In genomic region chr4:128398948-128399347, GRCm38 (mm10) we compare ENCODE assay signal across 16 mouse cellular contexts.
DNase-seq lines count a peak whose midpoint lies in the region; ATAC-seq and TF ChIP-seq lines count a peak whose summit lies in the region.
"Had no signal": no experiment of that assay in that cellular context is flagged by ENCODE, and none has a peak within 500 bp of the region (broad histone marks: within the 10 kb centered on the region; RNA-seq: fewer than 3 reads in every experiment).

No protein-coding gene starts in this region.

- H3K4me1 ChIP-seq in cerebellum, adult 2 months (ENCODE audit: control insufficient read depth, insufficient read depth, low read length): peaks cover 33% of the 10 kb centered on the region
- no peaks in the 10 kb centered on the region for H3K4me1 ChIP-seq in thymus, adult 2 months (replicated peaks; ENCODE audit: control insufficient read depth, insufficient read depth, low read length)
- H3K4me1 ChIP-seq in midbrain, embryonic 10.5 days: peaks cover 22% of the 10 kb centered on the region
- H3K4me1 ChIP-seq: limb, embryonic 15.5 days had no signal

- no peak for TF ChIP-seq POLR2A in cerebellum, adult 2 months (IDR thresholded peaks at IDR 0.05; ENCODE audit: borderline replicate concordance, insufficient read depth, low read length)
- no peak for TF ChIP-seq POLR2A in thymus, adult 2 months (IDR thresholded peaks at IDR 0.05; ENCODE audit: control insufficient read depth, extremely low read depth, insufficient read depth, low read length, poor library complexity)

- 10% methylated on average over 7 of the region's 7 CpGs for WGBS in cerebellum, adult 2 months
- whole genome bisulfite sequencing in thymus, adult 2 months: 81% methylated on average over 7 of the region's 7 CpGs
- WGBS in midbrain, embryonic 10.5 days: 80% methylated on average over 7 of the region's 7 CpGs

- no peaks in the 10 kb centered on the region; the same call in 1 of the 2 replicates for H3K27me3 ChIP-seq in cerebellum, adult 2 months (ENCODE audit: control insufficient read depth, insufficient read depth, low read length)
- no peaks in the 10 kb centered on the region for H3K27me3 ChIP-seq in thymus, adult 2 months (ENCODE audit: control insufficient read depth, insufficient read depth, low read length)
- H3K27me3 ChIP-seq in midbrain, embryonic 10.5 days (ENCODE audit: low read depth, poor library complexity, severe bottlenecking): 0 out of 2 replicates have a peak, but pooled peaks cover 6% of the 10 kb centered on the region
- H3K27me3 ChIP-seq: midbrain, embryonic 12.5 days; neural tube, embryonic 13.5 days had no signal

- DNase-seq in cerebellum, postnatal 4 days (ENCODE audit: low spot score in 2 of 2): no peak
- peak; percentile 85 to 93 for DNase-seq in cerebellum, adult 2 months
- peak; percentile 51 to 65 for DNase-seq in layer of hippocampus, adult 8-10 months (ENCODE audit: low spot score in 2 of 2)
- DNase-seq in mesoderm, embryonic 11.5 days (ENCODE audit: low read depth, low spot score): peak; percentile 20
- DNase-seq in urinary bladder, postnatal 14 days (ENCODE audit: low spot score): no peak
- DNase-seq in thymus, adult 2 months: no peak
- no peak for DNase-seq in midbrain, embryonic 10.5 days (ENCODE audit: low spot score)
- DNase-seq: gastrocnemius, postnatal 14 days; kidney, postnatal 4 days had no signal

- H3K36me3 ChIP-seq in thymus, adult 2 months (ENCODE audit: control insufficient read depth, insufficient read depth, low read length): no peaks in the 10 kb centered on the region
- H3K36me3 ChIP-seq in midbrain, embryonic 10.5 days: no peaks in the 10 kb centered on the region
- H3K36me3 ChIP-seq: heart, embryonic 13.5 days; limb, embryonic 15.5 days; midbrain, embryonic 12.5 days had no signal

- peak; percentile 85 for ATAC-seq in cerebellum, adult (ENCODE audit: insufficient number of reproducible peaks, low FRiP score, low TSS enrichment)
- ATAC-seq: hindbrain, embryonic 16.5 days; lung, postnatal 0 days had no signal

- H3K9me3 ChIP-seq in midbrain, embryonic 10.5 days (replicated peaks): no peaks in the 10 kb centered on the region
- H3K9me3 ChIP-seq: heart, embryonic 13.5 days; limb, embryonic 15.5 days; midbrain, embryonic 12.5 days; neural tube, embryonic 13.5 days had no signal

- TF ChIP-seq CTCF in cerebellum, adult 2 months (IDR thresholded peaks at IDR 0.05; ENCODE audit: borderline replicate concordance, insufficient read depth, low read depth, low read length): 0 out of 2 replicates have a peak, but pooled peaks have one; percentile 7
- TF ChIP-seq CTCF in thymus, adult 2 months (IDR thresholded peaks at IDR 0.05; ENCODE audit: borderline replicate concordance, control insufficient read depth, extremely low read depth, insufficient read depth, low read length, poor library complexity): no peak

- no peak overlapping the region for H3K27ac ChIP-seq in cerebellum, adult 2 months (ENCODE audit: insufficient read depth, low read length)
- no peak overlapping the region for H3K27ac ChIP-seq in thymus, adult 2 months (ENCODE audit: control insufficient read depth, insufficient read depth, low read length)
- no peak overlapping the region for H3K27ac ChIP-seq in midbrain, embryonic 10.5 days (replicated peaks)
- H3K27ac ChIP-seq: heart, embryonic 13.5 days; limb, embryonic 15.5 days; midbrain, embryonic 12.5 days had no signal

- H3K4me3 ChIP-seq in cerebellum, adult 2 months (replicated peaks; ENCODE audit: insufficient read depth, low read depth, low read length): no peak overlapping the region
- H3K4me3 ChIP-seq in thymus, adult 2 months (ENCODE audit: control insufficient read depth, insufficient read depth, low read length): no peak overlapping the region
- H3K4me3 ChIP-seq in midbrain, embryonic 10.5 days: no peak overlapping the region
- H3K4me3 ChIP-seq: heart, embryonic 13.5 days; limb, embryonic 15.5 days; midbrain, embryonic 12.5 days; neural tube, embryonic 13.5 days had no signal

Comparison
In these comparisons a context has a peak if more than half of its experiments do, and no peak if none do; other contexts are left out.
1. DNase-seq: peak in cerebellum, adult 2 months (2 of 2), layer of hippocampus, adult 8-10 months (2 of 2) and mesoderm, embryonic 11.5 days (single experiment); none in cerebellum, postnatal 4 days (0 of 2), urinary bladder, postnatal 14 days (single experiment), thymus, adult 2 months (single experiment) and midbrain, embryonic 10.5 days (single experiment).